Mouse (Mus musculus): ENCODE data around the gene Ctnna3.
"Not testable (repeated sequence)": the region's sequence is repeated elsewhere in the genome, so short reads cannot be mapped to it uniquely, and the experiment has no call there.

- not testable (repeated sequence) for TF ChIP-seq CTCF (IDR thresholded peaks at IDR 0.05; ENCODE audit: control insufficient read depth, insufficient read depth, insufficient read length); FOSL1 (IDR thresholded peaks at IDR 0.05; ENCODE audit: insufficient read depth, low read length, poor library complexity, severe bottlenecking); MAX (IDR thresholded peaks at IDR 0.05); USF1 (IDR thresholded peaks at IDR 0.05; ENCODE audit: low read depth); MYOG (IDR thresholded peaks at IDR 0.05; ENCODE audit: control insufficient read depth, extremely low read depth, insufficient read length); MYOD1 (IDR thresholded peaks at IDR 0.05; ENCODE audit: control insufficient read depth, insufficient read length, low read depth); CEBPB (IDR thresholded peaks at IDR 0.05; ENCODE audit: low read depth)
Measured at GRCm38 (mm10) chr10:63385897-63386296, 44.0 kb upstream of the Ctnna3 start.
